Mouse (Mus musculus): Measurements from ENCODE around the gene Syne3. TPM values are rescaled to one million over a fixed set of nuclear protein-coding genes. Genes with fewer than 3 reads are reported as not detected.

Syne3 gene
- polyA plus RNA-seq, 1 experiment = 11.6 TPM

DNA sequence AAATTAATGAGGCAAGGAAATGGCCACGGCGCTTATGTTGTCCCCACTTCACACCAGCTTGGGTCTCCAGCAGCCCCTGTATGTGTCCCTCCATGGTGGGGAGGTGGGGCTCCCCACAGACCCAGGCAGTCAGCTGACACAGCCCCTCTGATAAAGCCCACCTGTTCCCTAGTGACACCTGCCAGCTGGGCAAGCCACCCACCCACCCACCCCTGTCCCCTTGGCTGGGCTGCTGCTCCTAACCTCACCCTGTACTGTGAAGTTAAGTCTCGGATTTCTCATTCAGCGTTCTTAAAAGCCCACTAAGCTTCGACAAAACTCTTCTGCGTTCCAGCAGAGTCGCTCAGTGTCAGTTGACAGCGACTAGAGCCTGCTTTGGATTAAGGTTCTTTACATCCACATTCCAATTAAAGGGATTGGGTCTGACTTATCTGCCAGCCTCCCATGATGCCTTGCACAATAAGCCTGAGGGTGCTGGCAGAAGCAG lies 33.2 kb downstream of the Syne3 start:
- TF ChIP-seq CEBPB (IDR thresholded peaks at IDR 0.05; ENCODE audit: insufficient read depth, poor library complexity, severe bottlenecking) (no peak), MYOG (IDR thresholded peaks at IDR 0.05; ENCODE audit: control insufficient read depth in 1 of 3, insufficient read depth in 1 of 3, insufficient read length in 2 of 3, low read depth in 2 of 3) (peak in 2 of 3 experiments; percentile 62 to 81), MAX (IDR thresholded peaks at IDR 0.05; ENCODE audit: low read depth) (no peak), POLR2A (IDR thresholded peaks at IDR 0.05; ENCODE audit: insufficient read length, low read depth) (no peak), TCF3 (IDR thresholded peaks at IDR 0.05; ENCODE audit: insufficient read length, low read depth) (no peak), TCF12 (IDR thresholded peaks at IDR 0.05; ENCODE audit: insufficient read depth, poor library complexity, severe bottlenecking) (no peak), MYOD1 (IDR thresholded peaks at IDR 0.05; ENCODE audit: control insufficient read depth in 1 of 3, insufficient read length in 2 of 3, low read depth in 2 of 3) (peak in 2 of 3 experiments; percentile 63 to 85)
- Histone ChIP-seq H3K4me3 (no peak overlapping the region), H3K4me2 (ENCODE audit: low read depth) (peak overlapping the region; percentile 2), H3K27me3 (ENCODE audit: control insufficient read depth, insufficient read depth, insufficient read length) (no peaks in the 10 kb centered on the region), H3K36me3 (ENCODE audit: control insufficient read depth, insufficient read depth) (peaks cover 20% of the 10 kb centered on the region), H3K79me2 (ENCODE audit: control insufficient read depth, insufficient read depth) (peaks cover 34% of the 10 kb centered on the region), H3ac (ENCODE audit: control insufficient read depth, insufficient read length) (no peak overlapping the region)

DNA sequence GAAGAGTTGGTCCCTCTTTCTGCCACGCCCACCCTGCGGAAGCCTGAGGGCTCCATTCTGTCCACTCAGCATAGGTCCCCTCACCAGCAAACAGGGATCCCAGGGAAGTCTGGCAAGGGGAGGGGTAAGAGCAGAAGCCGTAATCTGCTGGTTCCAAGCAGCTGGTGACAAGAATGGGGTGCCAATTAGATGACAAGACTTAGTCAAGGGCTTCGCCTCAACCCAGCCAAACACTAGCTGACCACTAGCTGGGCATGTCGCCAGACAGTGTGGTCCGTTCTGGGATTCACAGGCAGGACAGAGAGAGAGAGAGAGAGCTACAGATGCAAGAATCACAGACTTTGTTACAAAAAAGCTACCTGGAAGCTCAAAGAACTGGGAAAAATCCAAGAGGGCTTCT lies 36.7 kb downstream of the Syne3 start:
- Histone ChIP-seq H3K79me2 (ENCODE audit: control insufficient read depth, insufficient read depth) (peaks cover 24% of the 10 kb centered on the region), H3K4me2 (ENCODE audit: low read depth) (peak overlapping the region; percentile 45), H3ac (ENCODE audit: control insufficient read depth, insufficient read length) (no peak overlapping the region), H3K36me3 (ENCODE audit: control insufficient read depth, insufficient read depth) (peaks cover 31% of the 10 kb centered on the region), H3K4me3 (no peak overlapping the region), H3K27me3 (ENCODE audit: control insufficient read depth, insufficient read depth, insufficient read length) (no peaks in the 10 kb centered on the region)
- no peak for TF ChIP-seq TCF3 (IDR thresholded peaks at IDR 0.05; ENCODE audit: insufficient read length, low read depth)
- TF ChIP-seq TCF12 (IDR thresholded peaks at IDR 0.05; ENCODE audit: insufficient read depth, poor library complexity, severe bottlenecking) = peak; percentile 25
- TF ChIP-seq CEBPB (IDR thresholded peaks at IDR 0.05; ENCODE audit: insufficient read depth, poor library complexity, severe bottlenecking) = no peak
- TF ChIP-seq USF1 (IDR thresholded peaks at IDR 0.05; ENCODE audit: low read depth) = no peak
- no peak for TF ChIP-seq E2F4 (IDR thresholded peaks at IDR 0.05; ENCODE audit: insufficient read depth)
- peak in 2 of 3 experiments; percentile 30 to 75 for TF ChIP-seq MYOG (IDR thresholded peaks at IDR 0.05; ENCODE audit: control insufficient read depth in 1 of 3, insufficient read depth in 1 of 3, insufficient read length in 2 of 3, low read depth in 2 of 3)
- no peak for TF ChIP-seq REST (IDR thresholded peaks at IDR 0.05; ENCODE audit: insufficient read depth, insufficient read length)
- peak in 2 of 3 experiments; percentile 41 to 71 for TF ChIP-seq MYOD1 (IDR thresholded peaks at IDR 0.05; ENCODE audit: control insufficient read depth in 1 of 3, insufficient read length in 2 of 3, low read depth in 2 of 3)
- TF ChIP-seq SRF (IDR thresholded peaks at IDR 0.05; ENCODE audit: control insufficient read depth, insufficient read length, low read depth) = no peak
- no peak for TF ChIP-seq POLR2A (IDR thresholded peaks at IDR 0.05; ENCODE audit: insufficient read length, low read depth)
- TF ChIP-seq POLR2AphosphoS2 (IDR thresholded peaks at IDR 0.05; ENCODE audit: insufficient read length, low read depth) = no peak

DNA sequence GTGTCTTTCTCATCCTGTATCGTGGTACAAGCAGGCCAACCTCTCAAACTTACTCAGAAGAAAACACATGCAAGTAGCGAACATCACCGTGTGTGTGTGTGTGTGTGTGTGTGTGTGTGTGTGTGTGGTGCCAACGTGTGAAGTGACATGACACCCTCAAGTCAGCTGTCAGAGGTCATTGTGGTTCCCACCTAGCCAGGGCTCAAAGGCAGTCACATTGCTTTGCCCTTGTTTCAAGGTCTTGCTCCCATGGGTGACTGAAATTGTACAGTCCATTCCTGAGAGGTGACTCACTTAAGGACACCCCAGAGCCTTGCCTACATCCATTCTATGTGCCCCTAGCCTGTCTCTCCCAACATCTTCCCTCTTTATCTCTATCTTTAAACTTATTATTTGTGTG lies 40.0 kb downstream of the Syne3 start:
- H3K27me3 ChIP-seq (ENCODE audit: control insufficient read depth, insufficient read depth, insufficient read length) = no peaks in the 10 kb centered on the region
- H3K4me3 ChIP-seq = no peak overlapping the region
- H3ac ChIP-seq (ENCODE audit: control insufficient read depth, insufficient read length) = no peak overlapping the region

DNA sequence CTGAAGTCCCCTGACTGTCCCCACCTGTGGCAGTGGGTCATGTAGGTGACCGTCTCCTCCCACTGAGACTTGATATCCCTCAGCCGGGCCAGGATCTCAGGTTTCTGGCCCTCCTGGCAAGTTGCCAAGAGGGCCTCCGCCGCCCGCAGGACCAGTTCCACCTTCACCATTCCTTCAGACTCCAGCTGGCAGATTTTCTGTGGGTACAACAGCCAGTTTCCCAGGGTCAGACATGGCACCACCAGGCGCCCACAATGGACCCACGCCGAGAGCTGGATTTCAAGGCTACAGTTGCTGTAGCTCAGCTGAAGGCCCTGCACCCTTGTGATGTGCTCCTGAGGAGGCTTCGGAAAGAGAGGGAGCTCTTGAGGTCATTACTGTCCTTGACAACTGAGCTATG lies 40.4 kb downstream of the Syne3 start:
- Histone ChIP-seq H3K36me3 (ENCODE audit: control insufficient read depth, insufficient read depth) (peaks cover 14% of the 10 kb centered on the region), H3ac (ENCODE audit: control insufficient read depth, insufficient read length) (no peak overlapping the region), H3K4me2 (ENCODE audit: low read depth) (no peak overlapping the region), H3K4me3 (no peak overlapping the region), H3K79me2 (ENCODE audit: control insufficient read depth, insufficient read depth) (peaks cover 16% of the 10 kb centered on the region), H3K27me3 (ENCODE audit: control insufficient read depth, insufficient read depth, insufficient read length) (no peaks in the 10 kb centered on the region)
- TF ChIP-seq SRF (IDR thresholded peaks at IDR 0.05; ENCODE audit: control insufficient read depth, insufficient read length, low read depth) = no peak
- TF ChIP-seq MYOD1 (IDR thresholded peaks at IDR 0.05; ENCODE audit: control insufficient read depth in 1 of 3, insufficient read length in 2 of 3, low read depth in 2 of 3) = no peak

More for the DNA sequence above, 40.0 kb downstream of the Syne3 start:
- no peak for TF ChIP-seq MAX (IDR thresholded peaks at IDR 0.05; ENCODE audit: low read depth)
- TF ChIP-seq TCF3 (IDR thresholded peaks at IDR 0.05; ENCODE audit: insufficient read length, low read depth) = peak; percentile 30
- TF ChIP-seq MYOD1 (IDR thresholded peaks at IDR 0.05; ENCODE audit: control insufficient read depth in 1 of 3, insufficient read length in 2 of 3, low read depth in 2 of 3) = peak in 2 of 3 experiments; percentile 23 to 80
- TF ChIP-seq MYOG (IDR thresholded peaks at IDR 0.05; ENCODE audit: control insufficient read depth in 1 of 3, insufficient read depth in 1 of 3, insufficient read length in 2 of 3, low read depth in 2 of 3) = peak in 2 of 3 experiments; percentile 59 to 87
- no peak for TF ChIP-seq REST (IDR thresholded peaks at IDR 0.05; ENCODE audit: insufficient read depth, insufficient read length)
- H3K36me3 ChIP-seq (ENCODE audit: control insufficient read depth, insufficient read depth) = peaks cover 17% of the 10 kb centered on the region
- peaks cover 16% of the 10 kb centered on the region for H3K79me2 ChIP-seq (ENCODE audit: control insufficient read depth, insufficient read depth)
- H3K4me2 ChIP-seq (ENCODE audit: low read depth) = no peak overlapping the region

DNA sequence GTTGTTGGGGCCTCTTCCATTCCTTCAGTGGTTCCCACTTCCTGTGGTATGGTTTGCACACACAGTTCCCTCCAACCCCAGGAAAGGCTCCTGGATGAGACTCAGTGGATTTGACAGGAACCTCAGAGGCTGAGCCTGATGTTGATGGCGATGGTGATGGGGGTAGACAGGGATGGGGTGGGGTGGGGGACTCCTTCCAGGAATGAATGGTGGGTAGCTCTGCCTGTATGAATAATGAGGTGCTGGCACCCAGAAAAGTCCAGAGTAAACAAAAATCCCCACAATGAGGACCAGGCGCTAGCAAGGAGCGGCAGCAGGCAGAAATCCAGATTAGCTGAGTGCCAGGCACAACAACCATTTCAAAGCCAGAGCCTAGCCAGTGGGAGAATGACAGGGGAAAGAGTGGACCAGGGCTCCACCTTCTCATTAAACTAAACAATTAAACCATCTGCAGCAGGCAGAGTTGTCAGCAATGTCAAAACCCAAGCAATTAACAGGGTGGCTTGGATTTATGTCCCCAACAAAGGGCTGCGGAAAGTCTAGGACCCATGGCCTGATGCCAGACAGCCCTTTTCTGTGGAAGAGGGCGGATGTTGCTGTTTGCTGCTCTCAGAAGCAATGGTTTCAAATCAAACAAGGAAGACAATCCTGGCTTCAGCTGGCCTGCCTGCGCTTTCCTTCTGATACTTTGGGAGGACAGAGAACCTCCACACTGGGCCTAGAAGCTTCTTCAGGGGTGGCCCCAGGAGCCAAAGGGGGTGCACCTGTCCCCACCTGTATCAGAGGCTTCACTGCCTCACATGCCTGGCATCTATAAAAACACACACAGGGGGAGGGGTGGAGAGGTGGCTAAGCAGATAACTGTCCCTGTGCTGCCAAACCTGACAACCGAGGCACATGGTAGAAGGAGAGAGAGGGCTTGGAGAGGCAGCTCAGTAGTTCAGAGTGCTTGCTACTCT lies 44.4 kb downstream of the Syne3 start:
- no peaks in the 10 kb centered on the region for H3K27me3 ChIP-seq (ENCODE audit: control insufficient read depth, insufficient read depth, insufficient read length)
- TF ChIP-seq CEBPB (IDR thresholded peaks at IDR 0.05; ENCODE audit: insufficient read depth, poor library complexity, severe bottlenecking) (no peak), MYOG (IDR thresholded peaks at IDR 0.05; ENCODE audit: control insufficient read depth in 1 of 3, insufficient read depth in 1 of 3, insufficient read length in 2 of 3, low read depth in 2 of 3) (no peak), SRF (IDR thresholded peaks at IDR 0.05; ENCODE audit: control insufficient read depth, insufficient read length, low read depth) (no peak)
- no peak overlapping the region for H3ac ChIP-seq (ENCODE audit: control insufficient read depth, insufficient read length)
- no peak overlapping the region for H3K4me3 ChIP-seq
- no peak overlapping the region for H3K4me2 ChIP-seq (ENCODE audit: low read depth)
- H3K79me2 ChIP-seq (ENCODE audit: control insufficient read depth, insufficient read depth) = no peaks in the 10 kb centered on the region
- H3K36me3 ChIP-seq (ENCODE audit: control insufficient read depth, insufficient read depth) = peaks cover 13% of the 10 kb centered on the region
